Mouse (Mus musculus): ENCODE measurements around the gene Pyroxd2. TPM values are rescaled to one million over a fixed set of nuclear protein-coding genes. Genes with fewer than 3 reads are reported as not detected.

Gene Pyroxd2
- polyA plus RNA-seq, 1 experiment from 2014 or later = 0.46 TPM

Other genes with a start within 250 kb of the Pyroxd2 start
- gene R3hcc1l, start 234.0 kb downstream of the Pyroxd2 start, polyA plus RNA-seq (2016; fragmentation: Nextera tagmentation; extraction: Ambion mirVana) = 23.3 and 23.7 TPM in 2 replicates
- 0.19 and 0.25 TPM in 2 replicates for gene Loxl4, start 140.0 kb downstream of the Pyroxd2 start, polyA plus RNA-seq (2016; fragmentation: Nextera tagmentation; extraction: Ambion mirVana)
- gene Hps1, start 27.2 kb upstream of the Pyroxd2 start, polyA plus RNA-seq (2016; fragmentation: Nextera tagmentation; extraction: Ambion mirVana) = 17.5 and 19.4 TPM in 2 replicates

Data from midbrain, embryonic 10.5 days (tissue).